Mouse (Mus musculus): ENCODE data around the gene Nfe2l3.

DNA sequence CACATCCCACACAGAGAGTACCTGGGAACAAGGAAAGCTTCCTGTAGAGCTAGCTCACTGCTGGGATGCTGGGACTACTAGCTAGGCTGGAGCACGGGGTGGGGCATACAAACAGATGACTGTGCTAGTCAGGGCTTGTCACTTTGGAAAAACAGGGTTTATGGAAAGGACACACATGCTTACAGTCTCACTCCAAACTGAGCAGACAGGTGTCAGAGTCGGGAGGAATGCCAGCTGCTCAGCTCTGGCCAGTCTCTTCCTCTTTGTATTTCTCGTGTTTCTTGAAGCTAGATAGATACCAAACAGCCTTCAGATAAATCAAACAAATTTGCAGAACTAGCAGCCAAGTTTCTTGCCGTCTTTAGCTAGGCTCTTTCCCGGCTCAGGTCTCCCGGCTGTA, 31.2 kb upstream of the Nfe2l3 start:
- TF ChIP-seq CTCF (IDR thresholded peaks at IDR 0.05; ENCODE audit: low read depth, low read length): no peak
- TF ChIP-seq POLR2AphosphoS5 (IDR thresholded peaks at IDR 0.05; ENCODE audit: insufficient replicate concordance, low read depth, low read length): no peak
- TF ChIP-seq GATA1 (IDR thresholded peaks at IDR 0.05; ENCODE audit: borderline replicate concordance, low read length): no peak
- TF ChIP-seq TAL1 (conservative IDR thresholded peaks at IDR 0.05; ENCODE audit: low read depth, low read length): no peak
